Mouse (Mus musculus) olfactory bulb, adult 2 months (tissue): Measurements from ENCODE around the gene Zcchc2.

Source experiments
- CTCF ChIP-seq: fragments of 200-500 bp; IDR thresholded peaks from 2 replicates; pipeline ENCODE4 v1.5.1; 2012; ENCODE audit warnings: low read depth, mild to moderate bottlenecking, low read length, moderate library complexity; ENCODE audit not compliant: insufficient read depth
- POLR2A ChIP-seq: fragments of 200-500 bp; IDR thresholded peaks from 2 replicates; pipeline ENCODE4 v1.6.1; 2012; ENCODE audit warnings: mild to moderate bottlenecking, low read depth, low read length, moderate library complexity; ENCODE audit not compliant: insufficient read depth

- TF ChIP-seq CTCF (no peak), POLR2A (no peak)
Observed at GRCm38 (mm10) chr1:105988903-105989639, 1.1 kb upstream of the Zcchc2 start.
